Mouse (Mus musculus) lung, adult 2 months (tissue): ENCODE data around the gene Map4k5.

Experiments used
- CTCF ChIP-seq: fragments of 200-500 bp; IDR thresholded peaks from 2 replicates; pipeline ENCODE4 v1.5.1; 2011; ENCODE audit warnings: mild to moderate bottlenecking, low read length, control low read depth; ENCODE audit not compliant: insufficient read depth
- POLR2A ChIP-seq: fragments of 200-500 bp; IDR thresholded peaks from 2 replicates; pipeline ENCODE4 v1.6.1; 2011; ENCODE audit warnings: low read depth, mild to moderate bottlenecking, control low read depth, low read length, borderline replicate concordance; ENCODE audit errors: extremely low read depth

DNA sequence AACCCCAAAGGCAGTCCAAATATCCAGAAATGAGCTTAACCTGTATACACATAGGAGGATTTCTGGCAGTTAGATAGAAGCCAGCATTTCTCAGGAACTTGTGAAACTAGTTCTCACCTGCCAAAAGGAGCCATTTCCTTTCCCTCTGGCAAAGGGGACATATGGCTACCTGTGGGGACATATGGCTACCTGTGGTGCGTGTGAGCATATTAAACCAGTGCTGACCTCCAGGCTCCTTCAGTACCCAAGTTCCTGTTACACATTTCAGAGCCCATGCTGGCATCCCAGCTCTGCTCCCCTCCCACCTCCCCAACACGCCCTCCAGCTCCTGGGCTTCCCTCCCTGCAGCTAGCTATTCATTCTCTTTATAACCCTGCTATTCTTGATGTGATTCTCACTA, 79.4 kb downstream of the Map4k5 start:
- no peak for TF ChIP-seq CTCF
- no peak for TF ChIP-seq POLR2A
